Mouse (Mus musculus) left cerebral cortex, postnatal 14 days (tissue): ENCODE measurements around the gene Rfx4. TPM values are rescaled to one million over a fixed set of nuclear protein-coding genes. Genes with fewer than 3 reads are reported as not detected.

Experiments used
- DNase-seq, 2 experiments: peaks; one replicate each; pipeline ENCODE4 v3.0.0; 2021 to 2022; ENCODE audit warnings: low spot score in 2 of 2, mixed read lengths in 1 of 2
- intact Hi-C: fragments of 180-260 bp; cut with DNase I; formaldehyde crosslinking; loops from one replicate; pipeline ENCODE4 v1.15.1; 2025
- total RNA-seq, 2 experiments: library from RNA; stranded (reverse); gene quantifications; 2 replicates each; pipeline ENCODE4 v1.2.3; 2021

The Rfx4 gene
- total RNA-seq, 2 experiments from 2014 or later, result 9.1 to 10.0 TPM

DNA sequence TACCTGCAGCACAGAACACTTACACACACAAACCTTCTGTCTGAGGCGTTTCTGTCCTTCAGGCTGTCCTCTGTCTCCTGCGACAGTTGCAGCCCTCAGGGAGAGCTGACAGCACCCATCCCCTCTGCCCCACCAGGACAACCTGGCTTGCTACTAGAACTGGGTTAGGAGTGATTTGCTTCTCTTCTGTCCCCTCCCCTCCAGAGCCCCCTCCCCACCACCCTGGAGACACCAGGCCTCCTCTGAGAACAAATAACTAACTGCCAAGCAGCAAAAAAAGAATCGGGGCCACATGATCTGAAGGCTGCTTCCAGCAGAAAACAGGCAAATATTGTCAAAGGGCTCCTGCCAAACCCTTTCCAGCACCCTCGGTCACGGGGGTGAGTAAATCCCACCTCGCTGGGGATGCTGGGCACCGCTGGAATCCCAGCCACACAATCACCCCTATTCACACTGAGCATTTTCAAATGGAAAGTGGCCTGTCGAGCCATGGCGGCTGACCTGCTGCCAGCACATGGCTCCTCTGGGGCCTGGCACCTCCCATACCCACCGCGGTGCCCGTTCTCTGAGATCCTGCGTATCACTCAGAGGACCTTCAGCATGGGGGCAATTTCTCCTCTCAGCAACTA lies 47.5 kb downstream of the Rfx4 start:
- DNase-seq, result no peak
- intact Hi-C loops, result loop anchor here (5.0 kb wide), 1 partner anchor 46 kb away; the partner anchor contains the start of gene Rfx4

DNA sequence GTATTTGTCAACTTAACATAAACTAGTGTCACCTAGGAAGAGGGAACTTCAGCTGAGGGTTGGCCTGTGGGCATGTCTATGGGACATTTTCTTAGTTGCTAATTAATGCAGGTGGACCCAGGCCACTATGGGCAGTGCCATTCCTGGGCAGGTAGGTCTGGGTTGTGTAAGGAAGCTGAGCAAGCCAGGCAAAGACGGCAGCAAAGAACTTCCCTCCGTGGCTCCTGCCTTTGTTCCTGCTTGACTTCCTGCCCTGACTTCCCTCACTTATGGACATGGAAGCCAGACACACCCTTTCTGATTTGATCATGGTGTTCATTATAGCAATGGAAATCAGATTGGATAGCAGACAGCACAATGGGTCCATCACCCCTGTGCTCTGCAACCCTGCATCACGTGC lies 49.7 kb downstream of the Rfx4 start:
- no peak for DNase-seq
- intact Hi-C loops, result no loop called here

DNA sequence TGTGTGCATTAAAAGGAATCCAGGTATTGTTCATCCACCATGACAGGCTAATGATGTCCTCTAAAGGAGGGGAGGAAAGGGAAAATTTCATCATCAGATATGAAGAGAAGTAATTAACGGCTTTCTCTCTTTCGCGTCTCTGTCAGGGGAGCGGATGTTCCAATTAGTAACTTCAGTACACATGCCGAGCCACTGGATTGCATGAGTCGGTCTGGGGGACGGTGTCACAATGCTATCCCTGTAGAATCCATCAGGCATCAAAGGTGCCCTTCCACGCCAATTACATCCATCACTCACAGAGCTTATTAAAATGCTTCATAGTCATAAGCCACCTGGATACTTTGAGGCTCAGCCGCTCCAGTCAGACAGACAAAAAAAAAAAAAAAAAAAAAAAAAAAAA lies 51.3 kb downstream of the Rfx4 start:
- intact Hi-C loops, result no loop called here
- no peak for DNase-seq

DNA sequence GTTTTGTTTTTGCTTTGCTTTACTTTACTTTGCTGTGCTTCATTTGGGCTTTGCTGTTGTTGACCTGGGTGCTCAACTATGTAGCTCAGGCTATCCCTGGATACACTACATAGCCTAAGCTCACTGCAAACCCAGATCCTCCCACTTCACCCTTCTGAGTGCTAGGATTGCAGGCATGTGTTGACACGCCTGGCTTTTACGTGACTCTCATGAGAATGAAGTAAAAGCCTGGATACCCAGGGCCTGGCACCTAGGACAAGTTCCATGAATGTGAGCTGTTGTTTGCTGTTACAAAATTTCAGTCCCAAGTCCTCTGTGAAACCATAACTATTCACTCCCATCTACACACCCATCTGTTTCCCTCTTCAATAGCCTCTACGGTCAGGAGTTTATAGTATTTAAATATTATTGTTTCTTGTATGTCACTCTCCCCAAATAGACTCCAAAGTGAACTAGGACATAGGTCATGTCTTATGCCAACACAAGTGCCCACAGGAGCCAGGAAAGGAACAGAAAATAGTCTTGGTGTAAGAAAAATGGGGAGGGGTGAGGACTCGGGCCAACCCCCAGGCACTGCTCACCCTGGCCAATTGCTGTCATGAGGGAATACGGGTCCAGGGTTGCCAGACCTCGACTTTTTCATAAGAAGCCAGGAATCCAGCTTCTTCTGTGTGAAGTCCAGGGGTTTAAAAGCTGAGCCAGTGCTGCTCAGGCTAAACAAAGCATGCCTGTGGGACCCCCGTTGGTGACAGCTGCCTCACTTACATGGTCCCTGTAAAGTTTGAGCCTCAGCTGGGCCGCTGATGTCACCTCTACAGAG lies 54.4 kb downstream of the Rfx4 start:
- intact Hi-C loops, result no loop called here

GRCm38 (mm10) chr10:84811171-84811912 lies 55.5 kb downstream of the Rfx4 start:
- no peak for DNase-seq
- intact Hi-C loops, result no loop called here

More for the DNA sequence above, 54.4 kb downstream of the Rfx4 start:
- peak in 1 of 2 experiments; percentile 37 for DNase-seq

- intact Hi-C loops, result no loop called here
- no peak for DNase-seq
Measured at GRCm38 (mm10) chr10:84811913-84812295, 56.0 kb downstream of the Rfx4 start.

DNA sequence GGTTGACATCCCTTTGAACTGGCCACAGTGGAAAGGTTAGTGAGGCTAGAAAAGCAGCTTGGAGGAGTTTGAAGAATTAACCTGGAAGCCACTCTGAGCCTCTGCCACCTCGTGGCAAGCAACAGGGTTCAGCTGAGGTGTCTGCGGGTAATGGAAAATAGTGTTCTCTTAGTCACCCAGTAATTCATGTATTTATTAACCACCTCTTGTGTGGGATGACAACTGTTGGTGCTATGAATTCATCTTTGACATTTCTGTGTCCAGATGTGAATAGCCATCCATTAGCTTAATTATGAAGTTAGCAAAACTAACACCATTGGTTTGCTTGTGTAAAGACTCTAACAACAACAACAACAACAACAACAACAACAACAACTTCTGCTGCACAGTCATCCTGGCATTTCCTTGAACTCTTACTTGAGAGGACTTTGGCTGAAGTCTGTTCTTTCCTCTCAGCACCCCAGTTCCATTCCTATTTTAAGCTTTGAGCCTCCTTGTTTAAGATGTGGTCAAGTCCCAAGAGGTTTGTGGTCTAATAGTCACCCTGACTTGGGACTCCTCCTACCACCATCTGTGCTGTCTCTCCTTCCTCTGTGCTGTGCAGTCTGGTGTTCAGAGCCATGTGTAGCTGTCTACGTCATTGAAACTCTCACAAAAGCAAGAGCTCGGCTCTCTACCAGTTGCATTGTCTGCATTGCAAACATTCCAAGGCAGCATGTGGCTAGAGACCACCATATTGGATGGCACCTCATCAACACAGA lies 60.0 kb downstream of the Rfx4 start:
- intact Hi-C loops, result no loop called here
- DNase-seq, result no peak

DNA sequence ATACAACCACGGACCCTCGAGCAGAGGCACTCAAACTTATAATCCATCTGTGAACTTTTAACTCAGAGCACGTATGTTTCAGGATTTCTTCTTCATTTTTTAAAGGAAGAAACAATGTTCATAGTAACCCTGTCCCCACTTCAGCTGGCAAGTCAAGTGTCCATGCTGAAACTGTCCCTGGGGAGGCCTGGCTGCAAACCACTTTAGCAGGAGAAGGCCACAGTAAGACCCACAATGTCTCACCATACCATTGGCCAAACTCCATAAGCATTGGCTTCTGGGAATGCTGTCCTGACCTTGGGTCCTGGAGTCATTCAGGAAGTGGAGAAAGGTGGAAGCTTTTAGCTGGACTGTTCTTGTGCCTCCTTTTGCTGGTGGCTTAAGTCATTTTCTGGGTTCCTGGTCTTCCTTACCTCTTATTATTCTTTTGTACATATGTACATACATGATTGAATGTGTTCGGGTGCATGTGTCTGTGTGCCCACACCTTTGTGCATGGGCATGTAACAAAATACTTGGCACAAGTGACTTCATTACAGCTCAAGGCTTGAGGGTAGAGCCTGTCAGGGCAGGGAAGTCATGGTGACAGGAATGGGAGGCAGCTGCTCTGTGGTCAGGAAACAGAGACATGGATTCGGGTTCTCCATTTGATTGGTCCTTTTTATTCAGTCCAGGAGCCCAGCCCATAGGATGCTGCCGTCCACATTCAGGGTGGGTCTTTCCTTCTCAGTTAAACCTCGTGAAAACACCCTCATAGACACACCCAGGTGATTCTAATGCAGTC lies 61.4 kb downstream of the Rfx4 start:
- no peak for DNase-seq
- intact Hi-C loops, result no loop called here

DNA sequence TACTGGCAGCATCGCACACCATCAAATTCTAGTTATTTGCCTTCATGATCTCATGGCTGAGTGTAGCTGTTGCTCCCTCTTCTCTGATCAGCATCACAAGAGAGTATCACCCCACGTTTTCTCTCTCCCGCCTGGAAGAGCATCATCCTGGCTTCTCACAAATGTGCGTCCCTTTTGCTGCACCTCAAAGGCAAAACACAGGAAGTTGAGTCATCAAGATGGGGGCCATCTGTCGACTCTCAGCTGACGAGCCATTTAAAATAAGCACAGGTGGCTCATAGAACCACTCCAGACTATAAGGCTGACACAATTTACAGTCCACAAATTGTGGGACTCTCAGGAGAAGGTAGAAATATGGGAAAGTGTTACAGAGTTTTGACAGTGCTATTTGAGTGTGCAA lies 63.8 kb downstream of the Rfx4 start:
- intact Hi-C loops, result no loop called here
- peak; percentile 37 to 44 for DNase-seq

DNA sequence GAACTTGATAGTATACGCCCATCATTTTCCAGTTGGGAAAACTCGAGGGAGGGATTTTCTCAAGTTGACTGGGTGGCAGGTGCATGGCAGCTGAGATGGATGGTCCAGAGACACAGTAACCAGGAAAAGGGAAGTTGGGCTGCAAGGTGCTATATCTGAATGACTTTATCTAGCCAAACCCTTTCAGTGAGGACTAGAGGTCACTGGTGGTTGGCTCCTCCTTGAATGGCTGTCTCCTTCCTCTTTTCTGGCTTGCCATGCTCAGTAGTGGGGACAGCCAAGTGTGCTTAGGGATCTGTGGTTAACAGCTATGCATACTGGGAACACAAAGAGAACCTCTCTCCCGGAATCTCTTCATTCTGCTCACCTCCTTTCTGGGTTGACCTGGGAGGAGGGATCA lies 64.4 kb downstream of the Rfx4 start:
- no peak for DNase-seq
- intact Hi-C loops, result no loop called here

DNA sequence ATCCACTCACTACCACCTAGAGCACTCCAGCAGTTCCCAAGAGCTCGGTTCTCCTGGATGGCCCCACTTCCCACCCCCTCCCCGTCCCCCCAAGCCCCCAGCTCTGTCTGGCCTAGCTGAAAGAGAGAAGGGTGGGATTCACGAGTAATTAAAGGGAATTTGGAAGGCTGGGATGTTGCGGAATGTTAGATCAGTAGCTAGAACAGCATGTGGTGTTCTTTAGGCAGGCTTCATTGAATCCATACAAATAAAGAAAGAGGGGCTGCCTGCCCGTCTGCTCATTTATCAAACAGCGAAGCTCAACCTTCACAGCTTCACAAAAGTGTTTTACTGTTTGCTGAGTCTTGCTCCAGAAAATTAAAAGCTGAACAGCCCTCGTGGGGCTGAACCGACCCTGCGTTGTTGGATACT lies 66.9 kb downstream of the Rfx4 start:
- DNase-seq, result no peak

GRCm38 (mm10) chr10:84823621-84824020 lies 67.8 kb downstream of the Rfx4 start:
- DNase-seq, result no peak
- intact Hi-C loops, result no loop called here

More for the DNA sequence above, 66.9 kb downstream of the Rfx4 start:
- intact Hi-C loops, result no loop called here

- intact Hi-C loops, result no loop called here
- no peak for DNase-seq
Measured at GRCm38 (mm10) chr10:84829009-84829408, 73.1 kb downstream of the Rfx4 start.

DNA sequence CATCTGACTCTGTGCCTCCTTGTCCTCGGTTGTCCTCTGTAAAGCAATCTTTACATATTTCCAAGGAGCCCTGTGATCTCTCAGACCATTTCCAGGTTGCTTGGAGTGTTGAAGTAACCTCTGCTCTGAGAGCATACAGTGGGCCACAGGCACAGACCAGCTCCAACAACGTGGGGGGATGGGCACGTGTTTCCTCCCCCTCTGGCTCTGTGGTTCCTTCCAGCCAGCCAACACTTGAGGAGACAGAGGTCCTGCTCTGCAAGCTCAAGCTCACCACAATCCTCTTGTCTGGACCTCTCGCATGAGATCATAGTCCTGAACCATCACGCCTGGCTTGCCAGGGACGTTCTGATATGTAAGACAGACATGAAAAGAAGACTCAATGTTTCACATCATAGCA lies 79.7 kb downstream of the Rfx4 start:
- DNase-seq, result no peak
- intact Hi-C loops, result loop anchor here (10.0 kb wide), 1 partner anchor 149 kb away; no protein-coding TSS in a partner anchor

- intact Hi-C loops, result loop anchor here (10.0 kb wide), 1 partner anchor 149 kb away; no protein-coding TSS in a partner anchor
- DNase-seq, result peak; percentile 29 to 31
Measured at GRCm38 (mm10) chr10:84836104-84836503, 80.2 kb downstream of the Rfx4 start.

DNA sequence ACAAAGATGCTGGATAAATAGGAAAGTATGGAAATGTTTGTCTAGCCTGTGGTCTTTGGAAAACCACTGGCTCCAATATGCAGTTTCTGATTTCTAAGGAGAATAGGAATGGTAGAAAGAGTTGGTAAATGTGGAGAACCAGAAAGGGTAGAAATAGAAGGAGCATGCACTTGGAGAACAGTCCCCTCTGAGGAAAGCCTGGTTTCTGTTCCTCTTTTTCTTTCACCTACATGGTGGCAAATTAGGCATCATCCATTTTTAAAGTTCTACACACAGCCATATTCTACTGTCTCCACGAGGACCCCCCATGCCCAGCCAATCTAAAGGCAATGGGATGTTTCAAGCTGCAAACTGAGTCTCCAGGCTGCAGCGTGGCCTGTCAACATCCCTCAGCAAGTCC lies 81.5 kb downstream of the Rfx4 start:
- intact Hi-C loops, result loop anchor here (10.0 kb wide), 1 partner anchor 147 kb away; no protein-coding TSS in a partner anchor
- DNase-seq, result no peak

DNA sequence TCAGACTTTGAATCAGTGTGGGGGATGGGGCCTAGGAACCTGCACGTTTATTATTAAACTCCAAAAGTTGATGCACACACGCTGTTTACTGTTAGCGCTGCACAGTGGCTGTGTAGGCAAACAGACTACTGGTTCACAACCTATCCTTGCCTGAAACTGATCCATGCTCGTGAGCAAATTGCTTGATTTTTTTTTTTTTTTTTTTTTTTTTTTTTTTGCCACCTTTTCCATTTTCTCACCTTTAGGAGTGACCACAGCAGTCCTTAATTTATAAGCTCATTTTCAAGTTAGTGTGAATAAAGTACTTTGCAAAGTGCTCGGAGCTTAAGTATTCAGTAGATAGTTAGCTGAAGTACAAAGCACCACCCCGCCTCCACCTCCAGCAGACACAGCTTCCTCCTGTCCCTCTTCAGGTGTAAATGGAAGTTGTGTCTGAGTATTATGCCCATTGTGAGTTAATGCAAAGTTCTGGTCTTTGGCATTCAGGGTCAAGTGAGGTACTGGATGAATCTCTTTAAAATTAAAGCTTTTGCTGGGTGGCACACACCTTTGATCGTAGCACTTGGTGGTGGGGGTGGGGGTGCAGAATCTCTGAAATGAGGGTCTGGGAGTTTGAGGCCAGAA lies 83.1 kb downstream of the Rfx4 start:
- no peak for DNase-seq
- intact Hi-C loops, result loop anchor here (10.0 kb wide), 1 partner anchor 146 kb away; no protein-coding TSS in a partner anchor

GRCm38 (mm10) chr10:84846638-84847037 lies 90.8 kb downstream of the Rfx4 start:
- intact Hi-C loops, result no loop called here
- DNase-seq, result no peak
